Mouse (Mus musculus) embryonic facial prominence, embryonic 10.5 days (tissue): Measurements from ENCODE around the gene Sorbs2. TPM values are rescaled to one million over a fixed set of nuclear protein-coding genes. Genes with fewer than 3 reads are reported as not detected.
A peak's percentile ranks its signal among the peaks of the same experiment; 100 is the strongest.

ENCODE experiments used
- DNase-seq: peaks from one replicate; pipeline ENCODE4 v3.0.0-alpha.2; 2017; ENCODE audit warnings: low spot score
- H3K27ac ChIP-seq: fragments of 300-500 bp; sonication (generic); replicated peaks from 2 replicates; pipeline ENCODE4 v1.5.1; 2016; ENCODE audit warnings: mild to moderate bottlenecking
- H3K27me3 ChIP-seq: fragments of 300-500 bp; sonication (generic); replicated peaks from 2 replicates; pipeline ENCODE4 v1.6.1; 2016; ENCODE audit warnings: low read depth, mild to moderate bottlenecking; ENCODE audit not compliant: poor library complexity, severe bottlenecking
- H3K36me3 ChIP-seq: fragments of 300-500 bp; sonication (generic); replicated peaks from 2 replicates; pipeline ENCODE4 v1.6.1; 2016; ENCODE audit warnings: mild to moderate bottlenecking, moderate library complexity
- H3K4me1 ChIP-seq: fragments of 300-500 bp; sonication (generic); 2 replicates; pipeline ENCODE4 v1.6.1; 2016
- H3K4me3 ChIP-seq: fragments of 300-500 bp; sonication (generic); 2 replicates; pipeline ENCODE4 v1.5.1; 2016; ENCODE audit warnings: mild to moderate bottlenecking, moderate library complexity
- H3K9me3 ChIP-seq: fragments of 300-500 bp; sonication (generic); 2 replicates; pipeline ENCODE4 v1.6.1; 2016; ENCODE audit warnings: mild to moderate bottlenecking
- WGBS: fragments of 180-500 bp; shearing (Covaris S2); methylation state at CpG from one replicate; pipeline ENCODE4 v1.1.7; 2016; 5-methylcytosine and 5-hydroxymethylcytosine counted together
- polyA plus RNA-seq: library from polyadenylated mRNA; unstranded; fragments of >200 nt; fragmentation: Nextera tagmentation; extraction: Ambion mirVana; gene quantifications from 2 replicates; pipeline ENCODE4 v1.2.1, GENCODE M21; 2016

Sorbs2 gene
- polyA plus RNA-seq, 1 experiment from 2014 or later = 25.2 TPM

DNA sequence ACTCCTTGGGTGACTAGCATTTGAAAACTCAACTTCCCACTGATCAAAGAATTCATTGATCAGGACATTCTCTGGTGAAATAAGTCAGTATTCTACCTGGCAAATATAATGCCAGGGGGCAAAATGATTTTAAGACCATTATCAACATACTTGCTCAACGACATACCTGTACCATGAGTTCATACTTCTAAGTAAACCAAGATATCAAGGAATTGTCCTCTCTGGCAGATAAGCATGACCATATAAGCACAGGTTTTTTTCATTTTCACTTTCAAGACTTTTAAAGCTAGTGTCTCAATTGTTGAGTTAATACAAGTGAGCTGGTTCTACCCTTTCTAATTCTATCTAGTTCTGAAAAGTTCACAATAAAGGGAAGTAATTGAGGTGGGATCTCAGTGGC is 130.2 kb downstream of the Sorbs2 start:
- Histone ChIP-seq H3K27me3 (no peaks in the 10 kb centered on the region), H3K4me3 (no peak overlapping the region), H3K36me3 (no peaks in the 10 kb centered on the region), H3K4me1 (no peaks in the 10 kb centered on the region), H3K27ac (no peak overlapping the region), H3K9me3 (no peaks in the 10 kb centered on the region)
- DNase-seq = no peak
- WGBS = 91% methylated on average over 1 of the region's 1 CpGs

DNA sequence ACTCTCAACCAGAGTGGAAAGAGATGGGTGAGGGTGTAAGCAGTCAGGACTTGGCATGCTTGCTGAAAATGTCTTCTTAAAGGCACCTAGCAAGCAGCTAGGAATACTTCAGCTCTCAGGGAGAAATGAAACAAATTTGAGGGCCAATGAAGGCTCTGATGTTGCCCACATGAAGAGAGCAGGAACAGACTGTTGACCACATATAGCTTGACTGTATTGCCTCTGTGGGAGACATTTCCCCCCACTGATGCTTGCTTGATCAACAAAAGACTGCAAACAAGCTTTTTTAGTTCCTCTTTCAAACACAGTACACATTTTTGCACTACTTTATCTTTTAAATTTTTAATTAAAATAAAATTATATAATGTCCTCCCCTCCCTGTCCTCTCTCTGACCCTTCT is 131.9 kb downstream of the Sorbs2 start:
- Histone ChIP-seq H3K4me1 (peaks cover 3% of the 10 kb centered on the region; the same call in 1 of the 2 replicates), H3K27ac (no peak overlapping the region), H3K4me3 (no peak overlapping the region), H3K27me3 (no peaks in the 10 kb centered on the region), H3K9me3 (no peaks in the 10 kb centered on the region), H3K36me3 (no peaks in the 10 kb centered on the region)
- DNase-seq = no peak

DNA sequence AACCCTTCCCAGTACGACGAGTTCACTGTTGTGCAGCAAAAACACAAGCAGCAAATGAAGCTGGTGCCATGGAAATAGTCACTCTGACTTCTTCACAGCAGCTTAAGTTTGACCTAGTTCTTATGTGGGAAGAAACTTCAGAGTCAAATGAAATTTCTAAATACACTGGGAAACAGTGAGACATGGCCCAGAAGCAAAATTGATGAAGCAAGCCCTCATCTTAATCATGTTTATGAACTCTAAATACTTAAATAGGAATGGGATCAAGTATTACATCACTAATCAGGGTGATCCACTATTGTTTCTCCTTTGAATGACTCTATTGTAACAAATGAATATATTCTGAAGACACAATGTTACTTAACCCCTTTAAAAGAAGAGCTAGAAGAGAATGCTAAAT is 137.1 kb downstream of the Sorbs2 start:
- no peak for DNase-seq
- H3K27ac ChIP-seq = no peak overlapping the region
- peaks cover 3% of the 10 kb centered on the region; the same call in 1 of the 2 replicates for H3K4me1 ChIP-seq
- H3K27me3 ChIP-seq = no peaks in the 10 kb centered on the region
- no peaks in the 10 kb centered on the region for H3K36me3 ChIP-seq
- 85% methylated on average over 2 of the region's 2 CpGs for whole genome bisulfite sequencing
- H3K9me3 ChIP-seq = no peaks in the 10 kb centered on the region
- no peak overlapping the region for H3K4me3 ChIP-seq

DNA sequence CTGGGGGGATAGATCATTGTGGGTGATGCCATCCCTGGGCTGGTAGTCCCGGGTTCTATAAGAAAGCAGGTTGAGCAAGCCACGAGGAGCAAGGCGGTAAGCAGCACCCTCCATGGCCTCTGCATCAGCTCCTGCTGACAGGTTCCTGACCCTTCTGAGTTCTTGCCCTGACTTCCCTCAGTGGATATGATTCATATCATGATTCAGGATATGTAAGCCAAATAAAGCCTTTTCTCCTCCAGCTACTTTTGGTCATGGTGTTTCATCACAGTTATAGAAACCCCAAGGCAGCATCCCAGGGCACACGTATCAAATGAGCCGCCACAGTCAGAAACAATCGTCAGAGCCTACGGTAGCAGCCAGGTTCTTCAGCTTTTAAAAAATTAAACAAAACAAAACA is 141.5 kb downstream of the Sorbs2 start:
- H3K36me3 ChIP-seq = no peaks in the 10 kb centered on the region
- no peaks in the 10 kb centered on the region for H3K9me3 ChIP-seq
- WGBS = 92% methylated on average over 7 of the region's 7 CpGs
- H3K4me3 ChIP-seq = no peak overlapping the region
- DNase-seq = no peak
- H3K4me1 ChIP-seq = no peaks in the 10 kb centered on the region; the same call in 1 of the 2 replicates
- no peaks in the 10 kb centered on the region for H3K27me3 ChIP-seq
- no peak overlapping the region for H3K27ac ChIP-seq

DNA sequence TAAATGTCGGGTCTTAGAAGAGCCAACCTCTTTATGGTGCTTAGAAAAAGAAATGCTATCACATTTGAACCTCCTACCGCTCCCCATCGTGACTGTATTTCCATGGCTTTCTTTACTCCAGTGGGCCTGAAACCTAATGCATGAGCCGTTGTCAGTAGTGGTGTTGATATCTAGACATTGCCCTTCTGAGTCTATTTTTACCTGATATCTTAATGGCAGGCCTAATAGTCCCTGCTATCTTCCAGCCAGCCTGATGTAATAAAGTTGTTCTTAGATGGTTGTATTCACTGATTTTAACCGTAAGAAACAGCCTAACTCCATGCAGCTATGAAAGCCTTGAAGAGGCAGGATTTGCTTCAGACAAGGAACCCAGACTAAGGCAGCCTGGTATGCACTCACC is 142.4 kb downstream of the Sorbs2 start:
- WGBS = 85% methylated on average over 5 of the region's 5 CpGs
- H3K9me3 ChIP-seq = no peaks in the 10 kb centered on the region
- no peaks in the 10 kb centered on the region for H3K36me3 ChIP-seq
- no peaks in the 10 kb centered on the region for H3K27me3 ChIP-seq
- no peak overlapping the region for H3K27ac ChIP-seq
- peaks cover 6% of the 10 kb centered on the region for H3K4me1 ChIP-seq
- no peak for DNase-seq
- H3K4me3 ChIP-seq = no peak overlapping the region

DNA sequence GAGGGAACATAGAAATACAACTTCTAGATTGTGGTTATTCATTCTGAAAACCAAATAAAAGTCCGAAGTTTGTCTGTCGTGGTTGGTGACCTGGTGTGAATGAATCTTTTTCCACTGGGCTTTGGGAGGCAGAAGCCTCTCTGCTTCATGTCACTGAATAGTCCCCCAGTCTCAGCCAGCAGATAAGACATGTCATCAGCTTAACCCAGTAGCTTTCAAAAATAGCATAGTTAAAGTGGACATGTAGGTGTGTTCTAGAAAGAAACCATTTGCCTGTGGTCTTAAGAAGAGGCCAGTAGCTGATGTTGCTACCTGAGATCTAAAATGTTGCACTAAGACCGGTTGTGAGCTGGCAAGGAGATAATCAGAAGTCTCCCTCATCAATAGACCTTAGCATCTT is 150.4 kb downstream of the Sorbs2 start:
- Histone ChIP-seq H3K4me1 (peaks cover 56% of the 10 kb centered on the region), H3K27me3 (no peaks in the 10 kb centered on the region), H3K27ac (no peak overlapping the region), H3K9me3 (no peaks in the 10 kb centered on the region), H3K4me3 (no peak overlapping the region), H3K36me3 (no peaks in the 10 kb centered on the region)
- 69% methylated on average over 3 of the region's 3 CpGs for WGBS
- DNase-seq = no peak

DNA sequence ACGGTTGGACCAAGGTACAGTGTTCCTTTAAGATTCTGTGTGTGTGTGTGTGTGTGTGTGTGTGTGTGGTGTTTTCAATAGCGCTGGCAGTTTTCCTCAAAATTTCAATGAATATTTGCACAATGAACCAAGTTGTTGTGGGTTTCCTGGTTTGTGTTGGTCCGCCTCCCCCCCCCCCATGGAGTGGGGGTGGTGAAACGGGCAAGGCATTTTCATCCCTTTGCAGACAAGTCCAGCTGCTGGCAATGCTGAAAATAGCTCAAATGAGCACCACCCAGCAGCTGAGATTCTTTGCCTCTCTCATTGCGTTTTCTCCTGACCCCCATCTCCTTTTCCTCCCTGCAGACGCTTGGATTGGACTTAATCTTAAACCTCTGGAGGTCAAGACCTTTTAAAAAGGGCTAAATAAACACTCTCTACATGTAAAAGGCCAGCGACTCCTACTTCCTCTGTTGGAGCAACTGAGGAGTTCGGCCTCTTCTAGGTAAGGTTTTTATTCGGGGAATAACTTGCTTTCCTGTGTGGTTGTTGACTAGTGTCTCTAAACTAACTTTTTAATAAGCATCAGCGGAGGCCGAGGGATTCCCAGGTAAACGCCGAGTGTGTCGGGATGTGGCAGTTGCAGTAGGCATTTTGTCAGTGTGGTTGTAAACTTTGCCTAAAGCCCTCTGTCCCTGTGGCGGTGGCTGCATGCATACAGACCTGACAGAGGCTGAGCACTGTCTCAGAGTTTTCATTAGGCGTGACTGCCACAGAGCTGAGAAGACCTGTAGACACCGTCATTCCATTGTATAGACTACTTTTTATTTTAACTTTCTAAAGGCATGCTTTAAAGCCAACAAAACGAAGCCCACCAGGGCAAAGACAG is 151.1 kb downstream of the Sorbs2 start:
- H3K36me3 ChIP-seq = no peaks in the 10 kb centered on the region
- no peaks in the 10 kb centered on the region for H3K9me3 ChIP-seq
- peaks cover 56% of the 10 kb centered on the region for H3K4me1 ChIP-seq
- no peaks in the 10 kb centered on the region for H3K27me3 ChIP-seq
- DNase-seq = peak; percentile 39
- H3K4me3 ChIP-seq = peak overlapping the region; percentile 34
- no peak overlapping the region; the same call in 1 of the 2 replicates for H3K27ac ChIP-seq
- 21% methylated on average over 18 of the region's 18 CpGs for WGBS

DNA sequence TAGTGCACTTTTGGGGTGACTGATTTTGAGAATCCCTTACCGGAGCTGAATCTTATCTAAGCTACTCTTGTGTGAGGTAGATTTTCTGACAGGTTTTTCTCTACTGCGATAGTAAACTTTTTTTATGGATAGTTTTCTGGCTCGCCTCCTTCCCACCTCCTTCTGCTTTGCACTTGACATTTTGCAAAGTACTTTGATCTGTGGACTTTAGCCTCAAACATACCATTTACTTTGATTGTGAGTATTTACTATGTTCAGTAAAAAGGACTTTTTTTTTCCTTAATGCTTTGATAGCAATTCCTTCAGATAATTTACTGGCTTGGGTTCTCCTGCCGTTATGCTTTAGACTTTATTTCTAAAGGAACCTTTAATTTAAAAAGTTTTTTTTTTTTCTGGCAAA is 151.9 kb downstream of the Sorbs2 start:
- H3K36me3 ChIP-seq = no peaks in the 10 kb centered on the region
- 75% methylated on average over 4 of the region's 4 CpGs for WGBS
- no peak for DNase-seq
- peaks cover 55% of the 10 kb centered on the region for H3K4me1 ChIP-seq
- H3K27ac ChIP-seq = no peak overlapping the region; the same call in 1 of the 2 replicates
- H3K27me3 ChIP-seq = no peaks in the 10 kb centered on the region
- no peaks in the 10 kb centered on the region for H3K9me3 ChIP-seq
- H3K4me3 ChIP-seq = no peak overlapping the region

DNA sequence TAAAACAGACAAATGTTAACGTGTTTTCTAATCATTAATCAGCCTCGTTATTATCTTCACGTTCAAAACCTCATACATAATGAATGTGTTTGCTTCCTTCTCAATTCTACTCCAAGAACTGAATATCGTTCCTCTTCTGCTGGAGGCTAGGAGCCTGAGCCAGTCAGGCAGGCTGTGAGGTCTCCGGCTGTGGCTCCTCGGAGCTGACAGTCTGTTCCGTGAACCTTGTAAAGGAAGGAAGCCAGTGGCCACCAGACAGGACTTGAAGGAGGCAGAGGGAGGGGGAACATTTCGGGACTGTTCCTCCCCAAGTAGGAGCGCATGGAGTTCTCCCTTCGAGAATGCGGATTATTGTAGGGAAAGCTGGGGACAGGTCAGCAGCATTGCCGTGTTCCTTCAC is 153.0 kb downstream of the Sorbs2 start:
- Histone ChIP-seq H3K36me3 (no peaks in the 10 kb centered on the region), H3K27ac (0 out of 2 replicates have a peak overlapping the region, but pooled peaks have one; percentile 59)

DNA sequence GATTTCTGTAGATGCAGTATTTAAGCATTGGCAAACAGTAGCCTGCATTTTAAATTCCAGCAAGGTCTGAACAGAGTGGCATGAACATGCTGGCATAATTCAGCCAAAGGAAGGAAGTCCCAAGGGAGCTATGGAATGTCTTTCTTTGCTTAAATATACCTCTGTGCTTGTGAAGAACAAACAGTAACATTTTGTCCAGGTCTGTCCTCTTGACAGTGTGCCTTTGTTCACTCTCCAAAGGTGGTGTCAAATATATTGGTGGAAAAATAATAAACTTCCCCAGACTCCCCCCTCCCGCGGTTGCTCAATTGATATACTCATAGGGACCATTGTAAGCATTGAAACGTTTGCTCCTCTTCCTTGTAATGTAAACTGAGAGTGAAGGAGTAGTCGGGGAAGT is 154.0 kb downstream of the Sorbs2 start:
- no peaks in the 10 kb centered on the region for H3K36me3 ChIP-seq
- DNase-seq = no peak
- WGBS = 52% methylated on average over 4 of the region's 4 CpGs
- no peak overlapping the region; the same call in 1 of the 2 replicates for H3K27ac ChIP-seq
- peaks cover 42% of the 10 kb centered on the region for H3K4me1 ChIP-seq
- no peaks in the 10 kb centered on the region for H3K27me3 ChIP-seq
- H3K9me3 ChIP-seq = no peaks in the 10 kb centered on the region
- H3K4me3 ChIP-seq = no peak overlapping the region

More for the DNA sequence above, 153.0 kb downstream of the Sorbs2 start:
- no peaks in the 10 kb centered on the region for H3K9me3 ChIP-seq
- H3K4me1 ChIP-seq = peaks cover 46% of the 10 kb centered on the region
- no peak overlapping the region for H3K4me3 ChIP-seq
- 66% methylated on average over 12 of the region's 12 CpGs for WGBS
- H3K27me3 ChIP-seq = no peaks in the 10 kb centered on the region
- DNase-seq = no peak

DNA sequence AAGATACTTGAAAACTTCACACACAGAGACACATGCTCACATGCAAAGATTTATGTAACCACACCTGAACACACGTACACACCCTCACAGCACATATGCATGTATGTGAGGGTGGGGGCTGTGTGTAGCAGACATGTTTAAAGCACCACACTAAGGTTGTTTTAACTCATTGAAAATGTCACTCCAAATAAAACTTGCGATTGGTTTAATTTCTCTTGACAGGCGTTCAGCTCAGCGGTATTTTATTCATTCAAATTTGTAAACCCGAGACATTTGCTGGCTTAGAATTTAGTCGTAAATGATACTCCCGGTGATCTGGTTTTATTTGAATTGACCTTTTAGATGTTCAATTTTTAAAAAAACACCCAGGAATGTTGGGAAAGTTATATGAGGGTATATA is 158.6 kb downstream of the Sorbs2 start:
- Histone ChIP-seq H3K4me3 (no peak overlapping the region), H3K27me3 (no peaks in the 10 kb centered on the region), H3K4me1 (peaks cover 11% of the 10 kb centered on the region), H3K36me3 (no peaks in the 10 kb centered on the region), H3K27ac (no peak overlapping the region), H3K9me3 (no peaks in the 10 kb centered on the region)
- WGBS = 80% methylated on average over 7 of the region's 7 CpGs
- no peak for DNase-seq

DNA sequence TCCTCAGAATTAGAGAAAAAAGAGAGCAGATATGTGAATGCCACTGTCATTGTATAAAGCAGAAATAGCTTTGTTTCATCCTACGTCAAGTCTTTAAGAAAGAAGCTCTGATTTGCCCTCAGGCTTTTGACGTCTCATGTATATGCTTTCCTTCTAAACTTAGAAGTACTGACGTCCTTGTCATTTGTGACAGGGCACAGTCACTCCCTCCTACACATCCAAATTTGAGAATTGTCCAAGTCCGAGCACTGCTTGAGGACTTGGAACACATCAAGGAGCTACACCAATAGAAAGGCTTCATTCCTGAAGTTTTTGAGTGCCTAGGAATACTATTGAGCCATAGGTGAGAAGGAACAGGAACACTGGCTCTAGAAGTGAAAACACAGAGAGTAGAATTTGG is 165.6 kb downstream of the Sorbs2 start:
- no peaks in the 10 kb centered on the region for H3K9me3 ChIP-seq
- no peak overlapping the region for H3K27ac ChIP-seq
- no peaks in the 10 kb centered on the region for H3K27me3 ChIP-seq
- H3K36me3 ChIP-seq = no peaks in the 10 kb centered on the region
- H3K4me3 ChIP-seq = no peak overlapping the region
- 65% methylated on average over 4 of the region's 4 CpGs for WGBS
- peaks cover 11% of the 10 kb centered on the region for H3K4me1 ChIP-seq
- DNase-seq = no peak

DNA sequence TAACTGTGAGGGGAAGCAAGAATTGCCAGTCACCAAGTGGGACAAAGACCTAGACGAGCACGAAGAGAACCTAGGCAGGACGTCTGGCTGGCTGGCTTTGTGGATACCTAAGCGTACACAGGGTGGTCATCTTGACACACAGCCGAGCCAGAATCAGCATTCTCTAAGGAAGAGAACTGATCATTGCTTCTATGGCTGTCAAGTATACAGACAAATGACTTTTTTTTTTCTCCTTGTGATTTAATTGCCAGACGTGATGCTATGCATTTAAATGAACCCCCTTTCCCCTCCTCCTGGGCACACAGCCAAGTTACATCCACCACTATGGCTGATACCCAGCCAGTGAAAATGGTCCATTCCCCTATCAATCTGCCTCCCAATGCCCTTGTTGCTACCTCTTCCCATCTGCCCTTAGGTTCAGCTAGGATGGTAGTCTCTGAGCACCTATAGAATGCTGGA is 168.3 kb downstream of the Sorbs2 start:
- Histone ChIP-seq H3K36me3 (no peaks in the 10 kb centered on the region), H3K4me3 (no peak overlapping the region), H3K27ac (no peak overlapping the region), H3K9me3 (no peaks in the 10 kb centered on the region), H3K4me1 (peaks cover 11% of the 10 kb centered on the region), H3K27me3 (no peaks in the 10 kb centered on the region)
- no peak for DNase-seq
- 83% methylated on average over 6 of the region's 6 CpGs for WGBS
